Mouse (Mus musculus): ENCODE data around the gene Haus8.
"Not testable (repeated sequence)": the region's sequence is repeated elsewhere in the genome, so short reads cannot be mapped to it uniquely, and the experiment has no call there.

The Haus8 gene

GRCm38 (mm10) chr8:71272286-71273150 is at the start of gene Haus8, which contains the start of gene Myo9b:
Gene Haus8 (minus strand): TSS chr8:71272934.
Gene Myo9b (plus strand): TSS chr8:71272714.
- DNase-seq (ENCODE audit: low read depth, low spot score), result peak; percentile 99

GRCm38 (mm10) chr8:71319760-71320159 is 47.0 kb upstream of the Haus8 start:
- DNase-seq (ENCODE audit: low read depth, low spot score), result not testable (repeated sequence)

GRCm38 (mm10) chr8:71318610-71319009 is 45.9 kb upstream of the Haus8 start:
- not testable (repeated sequence) for DNase-seq (ENCODE audit: low read depth, low spot score)

DNA sequence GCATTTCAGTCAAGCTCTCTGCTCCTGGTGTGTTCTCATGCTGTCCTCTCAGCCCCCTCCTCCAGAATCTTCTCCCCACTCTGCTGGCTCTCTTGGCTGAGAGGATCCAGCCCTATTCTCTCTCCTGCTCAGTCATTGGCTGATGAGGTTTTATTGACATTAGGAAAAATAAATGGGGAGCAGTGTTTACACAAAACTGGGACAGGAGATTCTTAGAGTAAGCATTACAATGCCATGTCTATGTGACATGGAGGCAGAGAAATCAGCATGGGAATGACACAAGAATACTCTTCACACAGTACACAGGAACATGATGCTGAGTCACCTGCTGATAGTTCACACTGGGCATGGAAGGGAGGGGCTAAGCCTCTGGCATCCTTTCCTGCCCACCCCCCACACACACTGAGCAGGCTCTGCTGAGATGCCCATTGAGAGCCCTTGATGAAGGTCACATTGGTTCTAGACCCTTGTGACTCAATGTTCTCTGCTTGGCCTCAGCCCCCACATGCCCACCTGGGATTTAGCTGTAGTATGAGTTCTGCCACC is 43.8 kb upstream of the Haus8 start:
- DNase-seq (ENCODE audit: low read depth, low spot score), result no peak

DNA sequence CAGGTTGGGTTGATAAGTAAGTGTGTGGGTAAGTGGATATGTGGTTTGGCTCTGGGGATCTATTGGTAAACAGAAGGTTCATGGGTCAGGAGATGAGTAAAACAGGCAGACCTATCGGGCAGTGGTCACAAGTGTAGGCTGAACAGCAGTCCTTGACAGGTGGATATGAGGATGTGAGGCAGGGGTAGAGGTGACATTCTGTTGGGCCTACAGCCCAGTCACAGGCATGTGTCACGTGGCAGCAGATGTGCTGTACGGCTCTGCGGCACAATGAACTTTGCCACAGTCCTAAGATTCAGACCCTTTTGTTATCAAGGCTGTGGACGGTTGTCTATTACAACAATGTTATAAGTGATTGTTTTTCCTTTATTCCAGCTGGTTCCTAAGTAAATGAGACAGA is 43.2 kb upstream of the Haus8 start:
- DNase-seq (ENCODE audit: low read depth, low spot score), result no peak

- DNase-seq (ENCODE audit: low read depth, low spot score), result no peak
Observed at GRCm38 (mm10) chr8:71313951-71314350, 41.2 kb upstream of the Haus8 start.

- no peak for DNase-seq (ENCODE audit: low read depth, low spot score)
Observed at GRCm38 (mm10) chr8:71312700-71313099, 40.0 kb upstream of the Haus8 start.

- DNase-seq (ENCODE audit: low read depth, low spot score), result no peak
Observed at GRCm38 (mm10) chr8:71310446-71310845, 37.7 kb upstream of the Haus8 start.

GRCm38 (mm10) chr8:71307913-71308312 is 35.2 kb upstream of the Haus8 start:
- DNase-seq (ENCODE audit: low read depth, low spot score), result no peak

GRCm38 (mm10) chr8:71307371-71307770 is 34.6 kb upstream of the Haus8 start:
- no peak for DNase-seq (ENCODE audit: low read depth, low spot score)

- no peak for DNase-seq (ENCODE audit: low read depth, low spot score)
Observed at GRCm38 (mm10) chr8:71305988-71306387, 33.3 kb upstream of the Haus8 start.

DNA sequence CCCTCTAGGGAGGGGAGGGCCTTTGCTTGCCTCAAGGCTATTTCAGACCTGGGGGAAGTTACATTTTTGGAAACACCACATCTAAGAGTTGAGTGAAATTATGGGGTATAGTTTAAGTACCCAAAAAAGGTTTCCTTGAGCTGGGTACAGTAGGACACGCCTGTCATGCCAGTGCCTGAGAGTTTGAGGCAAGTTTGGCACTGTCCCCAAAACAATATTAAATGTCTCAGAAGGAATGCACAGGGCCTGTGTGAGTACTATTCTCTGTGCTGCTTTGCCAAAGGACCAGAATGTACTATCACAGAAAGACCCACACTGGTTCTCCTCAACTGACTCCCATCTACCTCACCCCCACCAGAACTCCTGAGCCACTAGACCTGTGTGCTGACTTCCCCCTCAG is 30.9 kb upstream of the Haus8 start:
- no peak for DNase-seq (ENCODE audit: low read depth, low spot score)

GRCm38 (mm10) chr8:71302788-71303187 is 30.1 kb upstream of the Haus8 start:
- no peak for DNase-seq (ENCODE audit: low read depth, low spot score)

DNA sequence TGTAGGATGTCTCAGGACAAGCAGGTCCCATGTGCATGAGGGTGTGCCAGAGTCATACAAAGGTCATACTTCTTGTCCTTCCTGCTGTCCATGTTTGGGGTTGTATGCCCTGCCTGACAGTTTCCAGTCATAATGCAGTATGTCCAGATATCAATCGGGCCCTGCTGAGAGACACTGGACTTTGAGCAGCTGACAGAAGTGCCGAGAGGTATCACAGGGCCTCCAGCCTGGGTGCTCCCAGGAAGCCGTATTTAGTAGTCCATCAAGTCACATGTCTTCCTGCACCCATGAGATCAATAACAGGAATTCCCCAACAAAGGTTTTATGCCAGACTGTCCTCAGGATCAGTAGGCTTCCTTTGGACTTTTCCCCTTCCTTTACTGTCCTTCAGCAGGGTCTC is 27.0 kb upstream of the Haus8 start:
- no peak for DNase-seq (ENCODE audit: low read depth, low spot score)

- DNase-seq (ENCODE audit: low read depth, low spot score), result no peak
Observed at GRCm38 (mm10) chr8:71297439-71297838, 24.7 kb upstream of the Haus8 start.

GRCm38 (mm10) chr8:71296784-71297183 is 24.1 kb upstream of the Haus8 start:
- DNase-seq (ENCODE audit: low read depth, low spot score), result no peak

GRCm38 (mm10) chr8:71296188-71296621 is 23.5 kb upstream of the Haus8 start:
- DNase-seq (ENCODE audit: low read depth, low spot score), result no peak

GRCm38 (mm10) chr8:71293930-71294329 is 21.2 kb upstream of the Haus8 start:
- DNase-seq (ENCODE audit: low read depth, low spot score), result not testable (repeated sequence)

- no peak for DNase-seq (ENCODE audit: low read depth, low spot score)
Observed at GRCm38 (mm10) chr8:71291351-71291750, 18.6 kb upstream of the Haus8 start.

DNA sequence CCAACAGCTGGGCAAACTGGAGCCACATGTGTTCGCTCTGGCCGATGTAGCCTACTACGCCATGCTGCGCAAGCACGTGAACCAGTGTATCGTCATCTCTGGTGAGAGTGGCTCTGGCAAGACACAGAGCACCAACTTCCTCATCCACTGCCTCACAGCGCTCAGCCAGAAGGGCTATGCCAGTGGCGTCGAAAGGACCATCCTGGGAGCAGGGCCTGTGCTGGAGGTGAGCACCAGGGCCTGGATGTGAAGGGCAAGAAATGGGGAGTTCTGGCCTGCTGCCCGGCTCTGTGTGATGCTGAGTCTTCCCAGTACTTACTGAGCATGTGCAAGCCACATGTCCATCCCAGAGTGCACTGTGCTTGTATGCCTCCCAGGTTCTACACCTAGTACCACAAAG is 18.2 kb upstream of the Haus8 start:
- DNase-seq (ENCODE audit: low read depth, low spot score), result no peak

GRCm38 (mm10) chr8:71290211-71290610 is 17.5 kb upstream of the Haus8 start:
- DNase-seq (ENCODE audit: low read depth, low spot score), result no peak

GRCm38 (mm10) chr8:71289098-71289497 is 16.4 kb upstream of the Haus8 start:
- no peak for DNase-seq (ENCODE audit: low read depth, low spot score)

GRCm38 (mm10) chr8:71288441-71288949 is 15.8 kb upstream of the Haus8 start:
- DNase-seq (ENCODE audit: low read depth, low spot score), result no peak

Measured in forelimb bud, embryonic 11.5 days (tissue).